Mouse (Mus musculus) left cerebral cortex, postnatal 14 days (tissue): Measurements from ENCODE around the gene Arl5b. TPM values are rescaled to one million over a fixed set of nuclear protein-coding genes. Genes with fewer than 3 reads are reported as not detected.

ENCODE experiments used
- DNase-seq, 2 experiments: peaks; one replicate each; pipeline ENCODE4 v3.0.0; 2021 to 2022; ENCODE audit warnings: low spot score in 2 of 2, mixed read lengths in 1 of 2
- intact Hi-C: fragments of 180-260 bp; cut with DNase I; formaldehyde crosslinking; loops from one replicate; pipeline ENCODE4 v1.15.1; 2025
- total RNA-seq, 2 experiments: library from RNA; stranded (reverse); gene quantifications; 2 replicates each; pipeline ENCODE4 v1.2.3; 2021

Gene Arl5b
- total RNA-seq, 2 experiments from 2014 or later, result 35.0 to 37.5 TPM

DNA sequence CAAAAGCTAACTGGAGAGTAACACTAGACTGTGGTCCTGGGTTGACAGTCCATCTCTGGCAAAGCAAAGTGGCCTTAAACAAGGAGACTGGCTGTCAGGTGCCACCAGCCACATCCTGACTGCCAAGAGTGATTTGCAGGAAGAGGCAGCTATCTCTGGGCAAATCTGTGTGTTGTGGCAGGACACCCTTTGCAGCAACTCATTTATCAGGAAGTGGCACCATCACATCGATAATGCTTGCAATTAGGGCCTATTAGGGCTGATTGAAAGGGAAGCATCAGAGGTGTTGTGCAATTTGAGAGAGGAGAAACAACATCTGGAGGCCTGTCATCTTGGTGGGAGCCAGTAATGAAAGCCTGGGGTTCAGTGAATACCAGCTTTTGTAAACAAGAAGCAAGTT lies 55.2 kb downstream of the Arl5b start:
- no peak for DNase-seq
- intact Hi-C loops, result no loop called here

DNA sequence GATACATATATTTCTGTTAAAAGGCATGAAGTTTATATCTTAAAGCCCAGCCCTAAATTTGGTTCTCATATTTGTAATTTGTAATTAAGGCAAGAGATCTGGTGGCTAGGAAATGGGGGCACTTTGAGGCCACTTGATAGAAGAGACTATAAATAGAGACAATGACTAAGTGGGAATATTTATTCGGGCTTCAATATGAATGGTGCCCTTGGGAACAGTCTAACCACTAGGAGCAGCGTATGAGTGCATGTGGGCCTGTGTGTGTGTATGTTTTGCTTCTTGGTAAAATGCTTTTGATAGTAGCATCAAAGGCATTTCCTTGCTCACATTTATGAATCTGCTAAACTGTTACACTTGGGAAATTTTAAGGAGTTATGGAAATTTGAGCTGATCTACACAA lies 62.1 kb downstream of the Arl5b start:
- no peak for DNase-seq
- intact Hi-C loops, result no loop called here

DNA sequence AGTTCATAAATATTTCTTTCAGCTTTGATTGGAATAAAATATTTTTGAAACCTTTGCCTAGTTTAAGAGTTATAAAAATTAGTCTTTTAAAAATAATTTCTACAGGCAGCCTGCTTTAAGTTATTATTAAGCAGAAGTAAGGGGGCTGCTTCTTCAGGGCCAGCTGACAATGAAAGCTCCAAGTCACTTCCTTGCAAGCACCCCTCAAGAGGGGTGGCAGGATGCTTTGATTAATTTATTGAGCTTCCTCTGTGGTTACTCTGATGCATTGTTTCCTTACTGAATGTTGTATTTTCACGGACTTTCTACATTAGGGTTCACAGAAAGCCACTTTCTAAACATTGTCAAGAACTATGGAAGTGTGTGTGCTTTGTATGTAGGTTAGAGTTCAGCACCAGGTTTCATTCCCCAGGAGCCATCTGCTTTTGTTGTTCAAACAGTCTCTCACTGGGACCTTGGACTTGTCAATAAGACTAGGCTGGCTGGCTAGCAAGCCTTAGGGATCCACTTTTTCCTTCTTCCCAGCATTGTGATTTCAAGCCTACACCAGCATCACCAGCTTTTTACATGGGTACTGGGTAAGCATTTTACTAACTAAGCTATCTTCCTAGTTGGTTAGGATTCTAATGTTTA lies 62.7 kb downstream of the Arl5b start:
- DNase-seq, result no peak
- intact Hi-C loops, result no loop called here

DNA sequence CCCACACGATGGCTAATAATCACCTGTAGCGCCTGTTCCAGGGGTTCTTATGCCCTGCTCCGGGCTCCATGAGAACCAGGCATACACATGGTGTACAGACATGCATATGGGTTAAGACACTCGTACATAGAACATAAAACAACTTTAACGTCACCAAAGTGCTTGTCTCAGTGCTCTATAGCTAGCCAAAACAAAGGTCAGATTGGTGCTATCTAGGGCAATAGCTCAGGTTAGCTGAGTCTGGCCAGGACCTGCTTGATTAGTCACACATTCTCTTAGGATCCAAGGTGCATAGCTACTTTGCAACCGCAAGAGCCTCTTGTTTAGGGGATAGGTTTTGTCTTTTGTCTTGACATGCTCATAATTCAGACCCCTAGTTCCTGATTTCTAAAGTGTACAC lies 63.5 kb downstream of the Arl5b start:
- no peak for DNase-seq
- intact Hi-C loops, result no loop called here

DNA sequence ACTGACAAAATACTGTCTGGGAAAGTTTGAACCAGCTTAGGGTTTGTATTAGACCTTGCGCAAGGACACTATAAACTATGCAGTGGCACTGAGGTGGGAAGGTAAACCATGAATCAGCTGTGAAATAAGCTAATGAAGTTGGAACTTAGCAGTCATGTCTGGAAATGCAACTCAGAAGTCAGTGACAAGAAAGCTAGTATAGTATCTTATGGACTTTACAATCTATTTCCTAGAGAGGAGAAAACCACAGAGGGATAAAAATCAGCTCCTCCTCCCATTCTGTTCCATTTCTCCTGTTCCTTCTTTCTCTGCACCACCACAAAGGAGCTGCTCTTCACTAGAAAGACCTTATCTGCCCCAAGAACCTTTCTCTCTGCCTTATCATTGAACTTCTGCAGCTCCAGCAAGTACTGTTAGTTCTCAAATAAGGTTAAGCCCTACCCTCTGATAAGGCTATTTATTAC lies 72.1 kb downstream of the Arl5b start:
- no peak for DNase-seq
- intact Hi-C loops, result no loop called here

Other genes with a start within 250 kb of the Arl5b start
- 1 to 10 TPM; 6.7 to 8.8 TPM for gene Nsun6, start 5.7 kb downstream of the Arl5b start, total RNA-seq